Mouse (Mus musculus) heart, adult 8-10 months (tissue): ENCODE measurements around the gene 5530400C23Rik. TPM values are rescaled to one million over a fixed set of nuclear protein-coding genes. Genes with fewer than 3 reads are reported as not detected.
"Not testable (repeated sequence)": the region's sequence is repeated elsewhere in the genome, so short reads cannot be mapped to it uniquely, and the experiment has no call there.

Experiments used
- DNase-seq: peaks from one replicate; pipeline ENCODE4 v3.0.0; 2022; ENCODE audit warnings: low spot score
- total RNA-seq, 4 experiments: library from RNA; stranded (reverse); gene quantifications; 2 replicates each; pipeline ENCODE4 v1.2.4; 2022

5530400C23Rik gene
- total RNA-seq, result not detected

GRCm38 (mm10) chr6:133291916-133292315 lies at the start of gene 5530400C23Rik:
Gene 5530400C23Rik, plus strand, starts transcription at chr6:133292216.
- DNase-seq, result not testable (repeated sequence)

DNA sequence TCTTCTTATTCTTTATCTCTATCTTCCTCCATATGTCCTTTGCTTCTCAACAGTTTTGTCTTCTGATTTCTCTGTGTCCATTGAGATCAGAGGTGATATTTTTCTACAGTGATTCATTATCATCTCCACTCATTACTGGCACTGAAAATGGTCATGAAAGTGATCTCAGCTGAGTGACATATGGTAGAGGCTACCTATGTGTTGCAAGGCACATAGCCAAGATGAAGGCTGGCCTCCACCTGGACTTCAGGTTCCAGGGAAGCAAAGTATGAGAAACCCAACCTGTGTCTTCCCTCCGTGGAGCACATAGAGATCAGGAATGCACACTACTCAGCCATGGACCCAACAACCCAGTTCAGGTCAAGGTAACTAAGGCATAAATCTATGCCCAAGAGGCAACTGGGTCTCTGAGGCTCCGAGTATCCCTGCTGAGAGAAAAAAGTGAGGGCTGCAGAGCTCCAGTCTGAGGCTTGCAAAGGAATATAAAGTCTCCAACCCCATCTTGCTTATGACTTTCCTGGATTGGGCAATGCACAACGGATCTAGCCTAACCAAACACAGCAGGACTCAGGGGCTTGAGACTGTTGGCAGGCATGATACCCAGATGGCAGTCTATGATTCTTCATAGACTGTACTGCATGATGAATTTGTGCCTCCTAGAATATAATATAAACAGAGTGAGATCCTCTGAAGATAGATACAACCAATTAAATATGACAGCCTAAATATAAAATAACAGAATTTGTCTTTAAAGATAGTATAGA lies 14.1 kb downstream of the 5530400C23Rik start:
- no peak for DNase-seq

DNA sequence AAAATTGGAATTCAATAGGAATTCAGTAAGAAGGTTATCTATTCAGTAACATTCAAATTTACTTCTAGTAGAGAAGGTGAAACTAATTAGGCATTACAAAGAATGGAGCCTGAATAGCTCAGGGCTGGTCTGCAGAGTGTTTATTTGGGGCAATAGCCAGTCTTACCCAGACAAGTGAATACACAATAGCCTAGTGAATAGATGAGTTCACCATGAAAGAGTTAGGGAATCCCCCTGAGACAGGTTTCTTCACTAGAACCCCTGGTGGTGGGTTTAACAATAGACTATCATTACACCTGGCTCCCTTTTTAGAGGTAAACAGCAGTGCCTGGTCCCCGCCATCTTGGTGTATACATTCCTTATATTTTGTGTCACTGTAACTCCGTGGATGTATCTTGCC lies 21.9 kb downstream of the 5530400C23Rik start:
- not testable (repeated sequence) for DNase-seq

DNA sequence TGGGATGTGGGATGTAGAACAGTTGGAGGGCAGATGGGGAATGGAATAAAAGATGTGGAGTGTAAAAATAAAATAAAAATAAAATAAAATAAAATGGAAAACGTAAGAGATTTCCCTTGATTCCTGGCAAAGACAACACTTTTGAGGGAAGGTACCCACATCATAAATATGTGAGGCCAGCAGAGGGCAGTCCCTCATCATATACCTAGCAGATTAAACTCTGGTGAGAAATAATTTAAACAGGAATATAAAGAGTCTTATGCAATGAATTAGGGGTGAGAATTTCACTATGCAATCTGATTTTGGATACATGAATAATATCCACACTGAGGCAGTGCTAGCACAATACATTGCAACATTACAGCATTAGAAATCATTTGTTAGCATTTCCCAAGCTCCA lies 46.5 kb downstream of the 5530400C23Rik start:
- no peak for DNase-seq

GRCm38 (mm10) chr6:133341731-133342130 lies 49.7 kb downstream of the 5530400C23Rik start:
- DNase-seq, result peak; percentile 17

Other genes with a start within 250 kb of the 5530400C23Rik start
- not detected for gene Tas2r140, start 236.4 kb upstream of the 5530400C23Rik start, total RNA-seq
- 10 to 100 TPM; 64.7 to 74.0 (median 71.1) TPM for gene Smim10l1, start 187.3 kb upstream of the 5530400C23Rik start, total RNA-seq